Mouse (Mus musculus): ENCODE measurements around the gene Mmp2. TPM values are rescaled to one million over a fixed set of nuclear protein-coding genes. Genes with fewer than 3 reads are reported as not detected.

Mmp2 gene
- not detected for polyA plus RNA-seq (2017; shearing (Covaris generic))

GRCm38 (mm10) chr8:92827243-92828034 is at the start of gene Mmp2:
Gene Mmp2 (plus strand): TSS chr8:92827291.

GRCm38 (mm10) chr8:92855171-92855894 is 28.2 kb downstream of the Mmp2 start, which contains the start of gene Lpcat2:
Gene Lpcat2 (plus strand): TSS chr8:92855339.

GRCm38 (mm10) chr8:92901107-92901506 is 74.0 kb downstream of the Mmp2 start, which contains the start of gene Capns2:
Gene Capns2 (plus strand): TSS chr8:92901407.

Other genes with a start within 250 kb of the Mmp2 start
- gene Irx6, start 153.0 kb upstream of the Mmp2 start, polyA plus RNA-seq (2017; shearing (Covaris generic)) = not detected
- gene Lpcat2, start 28.0 kb downstream of the Mmp2 start, polyA plus RNA-seq (2017; shearing (Covaris generic)) = 1.5 TPM
- gene Capns2, start 74.1 kb downstream of the Mmp2 start, polyA plus RNA-seq (2017; shearing (Covaris generic)) = not detected
- gene Slc6a2, start 132.8 kb downstream of the Mmp2 start, polyA plus RNA-seq (2017; shearing (Covaris generic)) = not detected
- not detected for gene Ces1a, start 220.9 kb downstream of the Mmp2 start, polyA plus RNA-seq (2017; shearing (Covaris generic))

Data from inflammation-experienced regulatory T-cells, adult 16 weeks (primary cell).